Mouse (Mus musculus) adipocyte (in vitro differentiated cells): ENCODE measurements around the gene Fam206a.

ENCODE experiments used
- DNase-seq: peaks from one replicate; pipeline ENCODE4 v3.0.0-alpha.2; 2016; ENCODE audit warnings: low spot score

Fam206a gene

DNA sequence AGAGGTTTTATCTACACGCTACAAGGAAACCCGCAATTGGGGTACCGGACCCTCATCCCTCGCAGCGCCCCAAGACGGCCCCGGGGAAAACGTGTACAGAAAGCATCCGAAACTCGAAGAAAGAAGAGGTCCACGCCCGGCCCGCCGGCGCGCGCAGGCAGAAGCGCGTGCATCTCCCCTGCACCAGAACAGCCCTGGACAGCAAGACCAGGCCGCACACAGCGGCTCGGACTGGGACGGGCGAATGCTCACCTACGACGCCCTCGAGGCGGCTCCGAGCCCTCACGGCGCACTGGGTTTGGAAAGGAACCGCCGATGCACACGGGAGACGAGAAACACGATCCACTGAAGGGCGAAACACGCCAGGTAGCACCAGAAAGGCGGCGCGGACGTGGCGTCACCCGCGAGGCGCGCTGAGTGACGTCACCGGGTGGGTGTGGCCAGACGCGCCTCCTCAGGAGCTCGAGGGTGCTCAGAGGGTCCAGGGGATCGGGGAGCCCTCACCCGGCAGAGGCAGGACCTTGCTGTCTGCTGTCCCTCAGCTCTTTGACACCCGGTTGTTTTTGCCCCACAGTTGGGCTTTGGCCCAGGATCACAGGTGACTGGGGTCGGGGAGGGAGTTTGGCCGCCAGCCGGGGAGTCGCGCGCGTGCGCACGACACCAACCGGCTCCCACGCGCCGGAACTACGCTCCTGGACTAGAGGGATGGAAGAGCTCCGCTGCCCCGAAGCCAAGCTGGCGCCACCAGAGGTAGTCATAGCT, at the start of gene Fam206a, which contains the start of gene Elp1:
TSS of gene Fam206a (plus strand) at position 439 of the 762 bp plus-strand sequence.
TSS of gene Elp1 (minus strand) at position 425 of the 762 bp plus-strand sequence.
- DNase-seq: peak; percentile 89

DNA sequence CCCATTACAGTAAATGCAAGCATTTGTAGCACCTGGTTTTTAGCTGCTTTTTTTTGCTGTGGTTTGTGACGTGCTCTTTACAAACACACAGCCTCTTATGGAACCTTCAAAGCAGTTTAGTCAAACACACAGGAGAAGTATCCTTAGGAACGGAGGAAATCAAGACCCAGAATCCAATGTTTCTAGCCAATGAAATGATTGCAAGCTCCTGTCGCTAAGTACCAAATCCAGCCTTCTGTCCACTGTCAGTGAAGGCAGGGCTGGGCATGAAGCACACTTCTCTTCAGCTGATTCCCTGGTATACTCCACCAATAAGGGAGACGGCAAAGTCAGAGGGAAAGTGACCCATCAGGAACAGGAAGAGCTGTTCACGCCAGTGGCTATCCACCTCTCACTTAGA, 46.1 kb upstream of the Fam206a start:
- no peak for DNase-seq

GRCm38 (mm10) chr4:56756966-56757600, 45.1 kb upstream of the Fam206a start:
- DNase-seq: no peak

DNA sequence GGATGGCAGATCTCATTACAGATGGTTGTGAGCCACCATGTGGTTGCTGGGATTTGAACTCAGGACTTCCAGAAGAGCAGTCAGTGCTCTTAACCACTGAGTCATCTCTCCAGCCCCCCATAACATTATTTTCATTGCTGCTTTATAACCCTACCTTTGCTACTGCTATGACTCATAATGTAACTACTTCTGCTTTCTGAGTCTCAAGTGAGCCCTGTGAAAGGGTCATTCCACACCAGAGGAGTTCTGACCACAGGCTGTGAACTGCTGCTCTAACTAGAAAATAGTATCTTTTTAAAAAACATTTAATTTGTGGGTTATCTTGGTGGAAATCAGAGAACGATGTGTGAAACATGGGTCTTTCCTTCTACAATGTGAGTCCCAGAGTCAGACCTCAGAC, 44.5 kb upstream of the Fam206a start:
- no peak for DNase-seq

- peak; percentile 27 for DNase-seq
Observed at GRCm38 (mm10) chr4:56767861-56768284, 34.3 kb upstream of the Fam206a start.

GRCm38 (mm10) chr4:56768913-56769312, 33.2 kb upstream of the Fam206a start:
- DNase-seq: no peak

GRCm38 (mm10) chr4:56771065-56771464, 31.1 kb upstream of the Fam206a start:
- DNase-seq: no peak

GRCm38 (mm10) chr4:56791373-56791772, 10.8 kb upstream of the Fam206a start:
- no peak for DNase-seq

- no peak for DNase-seq
Observed at GRCm38 (mm10) chr4:56802669-56803150, 565 bp downstream of the Fam206a start.

- DNase-seq: no peak
Observed at GRCm38 (mm10) chr4:56809050-56809449, 6.9 kb downstream of the Fam206a start.

DNA sequence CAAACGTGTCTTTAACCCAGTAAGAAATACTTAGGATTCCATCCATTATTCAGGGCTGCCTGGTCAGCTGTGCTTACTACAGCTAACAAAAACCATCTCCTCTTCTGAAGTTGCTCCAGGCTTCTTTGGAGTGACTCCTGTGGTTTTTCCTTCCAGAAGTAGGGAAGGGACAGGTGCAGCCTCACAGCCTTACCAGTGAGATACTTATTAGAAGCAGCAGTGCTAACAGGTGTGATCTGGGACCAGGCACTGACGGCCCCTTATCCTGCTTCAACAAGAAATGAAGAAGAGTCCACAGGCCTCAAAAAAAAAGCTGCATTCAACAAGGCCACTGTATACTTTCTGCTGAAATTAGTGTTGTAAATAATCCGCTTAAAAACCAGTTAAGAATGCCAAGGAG, 9.5 kb downstream of the Fam206a start:
- DNase-seq: no peak

GRCm38 (mm10) chr4:56812096-56812495, 10.0 kb downstream of the Fam206a start:
- DNase-seq: no peak

DNA sequence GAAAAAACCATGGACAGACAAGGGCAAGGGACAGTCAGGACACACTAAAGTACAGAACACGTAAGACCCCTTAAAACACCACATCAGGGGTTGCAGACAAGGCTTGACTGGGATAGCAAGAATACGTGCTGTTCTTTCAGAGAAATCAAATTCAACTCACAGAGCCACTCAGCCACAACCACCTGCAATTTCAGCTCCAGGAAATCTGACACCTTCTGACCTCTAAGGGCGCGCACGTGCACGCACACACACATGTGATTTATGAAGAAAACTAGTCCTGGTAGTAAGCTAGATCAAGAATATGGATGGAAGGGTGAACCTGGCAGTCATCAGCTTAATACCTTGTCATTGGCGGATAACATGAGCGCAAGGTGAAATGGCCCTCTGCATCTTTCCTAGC, 13.0 kb downstream of the Fam206a start:
- DNase-seq: no peak

DNA sequence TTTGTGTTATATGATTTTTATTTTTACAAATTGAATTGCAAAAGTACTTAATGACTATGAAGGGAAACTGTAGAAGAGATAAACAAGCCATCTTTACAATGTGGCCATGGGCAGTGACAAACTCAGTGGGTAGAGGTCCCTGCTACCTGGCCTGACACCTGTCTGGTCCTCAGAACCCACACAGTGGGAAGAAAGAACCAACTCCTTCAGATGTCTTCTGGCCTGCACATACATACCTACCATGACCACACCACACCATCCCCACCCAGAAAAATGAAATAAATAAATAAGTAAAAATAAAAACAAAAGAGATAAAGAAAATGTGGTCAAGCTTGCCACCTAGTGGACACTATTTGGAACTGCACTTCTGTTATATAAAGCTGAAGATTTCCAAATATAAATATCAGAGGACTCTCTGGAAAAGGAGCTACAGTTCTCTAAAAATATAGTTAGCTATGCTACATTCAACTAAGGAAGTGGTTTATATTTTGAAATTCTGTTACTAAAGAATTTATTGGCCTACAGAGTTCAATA, 17.9 kb downstream of the Fam206a start:
- peak; percentile 40 for DNase-seq

DNA sequence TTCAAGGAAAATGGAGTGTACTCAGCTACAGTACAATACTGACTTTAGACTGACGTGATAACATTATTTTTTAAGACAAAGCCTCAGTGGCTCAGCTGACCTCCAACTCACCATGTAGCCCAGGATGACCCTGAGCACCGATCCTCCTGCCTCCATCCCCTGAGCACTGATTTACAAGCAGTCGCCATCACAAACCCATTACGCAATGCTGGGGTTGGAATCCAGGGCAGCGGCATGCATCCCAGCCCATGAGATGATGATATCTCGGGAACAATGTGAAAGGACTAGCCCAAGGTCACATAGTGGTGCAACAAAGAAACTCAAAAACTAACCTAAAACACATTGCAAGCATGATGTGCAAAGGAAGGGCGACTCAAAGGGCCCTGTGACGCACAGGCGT, 22.1 kb downstream of the Fam206a start:
- no peak for DNase-seq

- no peak for DNase-seq
Observed at GRCm38 (mm10) chr4:56828932-56829331, 26.8 kb downstream of the Fam206a start.

DNA sequence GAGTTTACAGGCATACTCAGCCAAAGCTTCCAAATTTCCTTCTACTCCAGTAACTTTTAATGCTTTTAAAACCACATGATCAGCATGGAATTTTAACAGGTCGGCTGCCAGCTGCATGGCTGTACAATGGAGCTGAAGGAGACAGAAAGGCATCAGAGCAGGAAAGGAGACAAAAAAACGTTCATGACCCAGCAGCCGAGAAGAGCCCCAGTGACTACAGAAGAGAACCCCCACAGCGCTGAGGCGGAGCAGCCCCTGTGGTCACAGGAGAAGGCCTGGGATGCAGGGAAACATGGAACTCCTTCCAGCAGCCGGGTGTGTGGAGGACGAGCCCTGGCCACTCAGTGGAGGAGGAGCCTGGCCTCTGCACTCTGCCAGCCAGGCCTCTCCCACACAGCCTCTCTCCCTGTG, 27.4 kb downstream of the Fam206a start:
- DNase-seq: peak; percentile 40

DNA sequence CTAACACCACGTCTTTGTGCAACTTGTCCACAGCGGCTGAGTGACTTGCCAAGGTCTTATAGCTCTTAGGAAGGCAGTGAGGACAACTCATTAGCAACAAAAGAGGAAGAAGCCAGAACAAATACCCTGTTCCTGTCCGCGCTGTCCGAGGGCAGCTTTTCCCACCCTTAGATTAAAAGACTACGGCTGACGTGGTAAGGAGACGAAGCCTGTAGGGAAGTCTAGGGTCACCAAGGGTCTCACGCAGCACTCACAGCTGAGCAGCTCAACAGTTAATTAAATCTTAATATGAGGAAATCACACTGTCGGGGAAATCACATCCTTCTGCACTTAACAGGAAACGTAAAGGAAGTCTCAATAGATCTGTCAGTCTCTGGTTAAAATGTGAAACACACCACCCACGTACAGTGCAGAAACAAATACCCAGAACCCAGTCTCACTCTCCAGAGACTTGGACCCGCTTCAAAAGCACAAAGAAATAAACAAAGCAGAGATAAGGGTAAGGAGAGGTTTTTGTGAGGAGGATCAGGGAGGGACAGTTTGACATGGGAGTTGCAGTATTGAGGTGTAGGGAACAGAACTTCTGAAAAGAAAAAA, 29.0 kb downstream of the Fam206a start:
- no peak for DNase-seq

GRCm38 (mm10) chr4:56831998-56832397, 29.9 kb downstream of the Fam206a start:
- no peak for DNase-seq

GRCm38 (mm10) chr4:56837661-56838060, 35.5 kb downstream of the Fam206a start:
- DNase-seq: no peak

GRCm38 (mm10) chr4:56840297-56840696, 38.2 kb downstream of the Fam206a start:
- DNase-seq: no peak

GRCm38 (mm10) chr4:56842501-56842900, 40.4 kb downstream of the Fam206a start:
- no peak for DNase-seq

GRCm38 (mm10) chr4:56843963-56844362, 41.8 kb downstream of the Fam206a start:
- no peak for DNase-seq
